Mouse (Mus musculus) hindbrain, embryonic 15.5 days (tissue): ENCODE measurements at regions not wholly inside any gene's neighbourhood (a gene's known extent, or its start where the extent isn't known, plus 50 kb on each side); places are given as distances from the start of the nearest gene placed in this dataset.
"Not testable (repeated sequence)": the region's sequence is repeated elsewhere in the genome, so short reads cannot be mapped to it uniquely, and the experiment has no call there.

Source experiments
- ATAC-seq: fragments of 200-750 bp; cut with Nextera tagmentation; 2 replicates; pipeline ENCODE4 v1.8.0; 2017; ENCODE audit warnings: low read depth, moderate number of reproducible peaks, moderate TSS enrichment; ENCODE audit not compliant: low FRiP score
- H3K27ac ChIP-seq: fragments of 300-500 bp; sonication (generic); replicated peaks from 2 replicates; pipeline ENCODE4 v1.5.1; 2015; ENCODE audit warnings: mild to moderate bottlenecking, inconsistent platforms
- H3K27me3 ChIP-seq: fragments of 300-500 bp; sonication (generic); 2 replicates; pipeline ENCODE4 v1.6.1; 2015; ENCODE audit warnings: control low read depth, inconsistent platforms
- H3K36me3 ChIP-seq: fragments of 300-500 bp; sonication (generic); 2 replicates; pipeline ENCODE4 v1.6.1; 2015; ENCODE audit warnings: control low read depth, inconsistent platforms
- H3K4me1 ChIP-seq: fragments of 300-500 bp; sonication (generic); replicated peaks from 2 replicates; pipeline ENCODE4 v1.6.1; 2015; ENCODE audit warnings: control low read depth, inconsistent platforms
- H3K4me2 ChIP-seq: fragments of 300-500 bp; sonication (generic); 2 replicates; pipeline ENCODE4 v1.6.1; 2015; ENCODE audit warnings: moderate library complexity, mild to moderate bottlenecking, inconsistent platforms
- H3K4me3 ChIP-seq: fragments of 300-500 bp; sonication (generic); 2 replicates; pipeline ENCODE4 v1.5.1; 2015; ENCODE audit warnings: mild to moderate bottlenecking, inconsistent platforms
- H3K9ac ChIP-seq: fragments of 300-500 bp; sonication (generic); 2 replicates; pipeline ENCODE4 v1.6.1; 2015; ENCODE audit warnings: inconsistent platforms
- H3K9me3 ChIP-seq: fragments of 300-500 bp; sonication (generic); 2 replicates; pipeline ENCODE4 v1.6.1; 2016; ENCODE audit warnings: control low read depth, inconsistent platforms
- WGBS: fragments of 180-500 bp; shearing (Covaris S2); methylation state at CpG from one replicate; pipeline ENCODE4 v1.1.7; 2015; 5-methylcytosine and 5-hydroxymethylcytosine counted together

- H3K36me3 ChIP-seq, ATAC-seq, H3K4me1 ChIP-seq, H3K4me3 ChIP-seq, H3K27me3 ChIP-seq, H3K27ac ChIP-seq, H3K9me3 ChIP-seq, H3K4me2 ChIP-seq, H3K9ac ChIP-seq: not testable (repeated sequence)
- 89% methylated on average over 9 of the region's 11 CpGs for WGBS
These were observed 211.5 kb downstream of the Gm15319 start for GRCm38 (mm10) chr8:20151317-20152047.

DNA sequence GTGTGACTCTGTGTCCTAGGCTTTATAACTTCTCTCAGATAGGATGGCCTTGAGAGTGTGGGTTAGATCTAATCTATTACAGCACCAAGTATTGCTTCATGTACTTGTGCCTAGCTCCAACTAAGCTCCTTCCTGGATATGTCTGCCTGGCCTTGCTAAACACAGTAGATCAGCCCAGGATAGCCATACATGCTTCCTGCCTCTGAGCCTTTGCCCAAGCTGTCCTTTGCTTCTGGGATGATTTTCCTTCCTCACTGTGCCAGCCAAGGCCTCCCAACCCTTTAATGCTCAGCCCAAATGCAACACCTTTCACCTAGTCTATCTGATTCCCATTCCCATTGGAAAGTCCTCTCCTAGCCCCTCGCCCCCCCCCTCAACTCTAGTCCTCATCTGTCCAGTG, 208.9 kb downstream of the Gm15319 start:
- H3K27me3 ChIP-seq, H3K4me3 ChIP-seq, H3K4me1 ChIP-seq, ATAC-seq, H3K9ac ChIP-seq, H3K9me3 ChIP-seq, H3K4me2 ChIP-seq, H3K27ac ChIP-seq, H3K36me3 ChIP-seq: not testable (repeated sequence)
- WGBS: 97% methylated on average over 1 of the region's 1 CpGs
